Mouse (Mus musculus): Measurements from ENCODE around the gene Atg4a-ps. TPM values are rescaled to one million over a fixed set of nuclear protein-coding genes. Genes with fewer than 3 reads are reported as not detected.

Gene Atg4a-ps
- total and polyA plus RNA-seq, 2 experiments from 2014 or later: not detected

DNA sequence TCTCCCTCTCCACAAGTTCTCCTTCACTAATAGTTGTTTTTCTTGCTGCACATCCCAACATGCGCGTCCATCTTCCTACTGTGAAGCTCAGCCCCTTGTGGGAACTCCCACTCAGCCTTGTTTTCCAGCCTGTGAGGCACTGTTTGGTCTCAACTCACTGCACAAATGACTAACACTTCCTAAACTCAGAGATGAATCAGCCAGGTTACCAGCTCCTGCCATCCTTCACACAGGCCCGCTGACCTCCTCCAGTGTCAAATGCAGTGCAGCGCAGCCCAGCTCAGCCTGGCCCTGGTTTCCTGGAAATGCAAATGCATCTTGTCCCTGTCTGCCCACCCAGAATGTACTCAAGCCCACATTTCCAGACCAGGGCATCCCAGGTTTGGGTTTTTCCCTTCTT is 36.6 kb upstream of the Atg4a-ps start:
- no peak overlapping the region for H3K27ac ChIP-seq (ENCODE audit: low read depth, low read length)
- no peak for TF ChIP-seq CTCF (IDR thresholded peaks at IDR 0.05)

DNA sequence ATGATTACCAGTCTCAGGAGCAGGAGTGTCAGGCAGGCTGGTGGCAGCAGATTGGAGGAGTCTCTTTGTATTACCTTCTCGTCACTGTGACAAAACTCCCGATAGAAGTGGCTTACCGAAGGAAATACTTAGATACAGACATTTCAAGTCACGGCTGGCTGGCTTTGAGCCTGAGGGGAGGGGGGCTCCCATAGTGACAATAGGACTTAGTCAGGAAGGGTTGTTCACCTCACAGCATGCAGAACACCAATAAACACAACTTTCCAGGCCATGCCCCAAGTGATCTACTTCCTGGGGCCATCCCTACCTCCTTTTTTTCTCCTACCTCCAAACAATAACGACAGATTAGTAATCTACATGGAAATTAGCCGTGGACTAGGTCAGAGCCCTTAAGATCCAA is 32.9 kb upstream of the Atg4a-ps start:
- no peak overlapping the region for H3K4me2 ChIP-seq (ENCODE audit: low read depth, low read length, poor library complexity, severe bottlenecking)
- no peaks in the 10 kb centered on the region for H3K9me3 ChIP-seq (ENCODE audit: low read length)
- no peak for ATAC-seq (ENCODE audit: low FRiP score)
- no peak for TF ChIP-seq CTCF (IDR thresholded peaks at IDR 0.05)
- H3K4me3 ChIP-seq (ENCODE audit: low read depth, low read length): no peak overlapping the region
- H3K4me1 ChIP-seq (ENCODE audit: insufficient read depth, low read length): peaks cover 5% of the 10 kb centered on the region; the same call in 1 of the 2 replicates
- DNase-seq (ENCODE audit: low spot score): no peak
- no peak overlapping the region for H3K9ac ChIP-seq (replicated peaks; ENCODE audit: low read length, poor library complexity, severe bottlenecking)
- WGBS: 18% methylated on average over 6 of the region's 6 CpGs
- H3K27me3 ChIP-seq (ENCODE audit: insufficient read depth, low read length): no peaks in the 10 kb centered on the region
- H3K27ac ChIP-seq (ENCODE audit: low read depth, low read length): no peak overlapping the region
- no peaks in the 10 kb centered on the region for H3K36me3 ChIP-seq (ENCODE audit: insufficient read depth, low read length)

More for the DNA sequence above, 36.6 kb upstream of the Atg4a-ps start:
- Histone ChIP-seq H3K4me3 (ENCODE audit: low read depth, low read length) (no peak overlapping the region), H3K9ac (replicated peaks; ENCODE audit: low read length, poor library complexity, severe bottlenecking) (no peak overlapping the region), H3K9me3 (ENCODE audit: low read length) (no peaks in the 10 kb centered on the region), H3K27me3 (ENCODE audit: insufficient read depth, low read length) (no peaks in the 10 kb centered on the region), H3K4me2 (ENCODE audit: low read depth, low read length, poor library complexity, severe bottlenecking) (no peak overlapping the region), H3K36me3 (ENCODE audit: insufficient read depth, low read length) (no peaks in the 10 kb centered on the region), H3K4me1 (ENCODE audit: insufficient read depth, low read length) (peaks cover 8% of the 10 kb centered on the region; the same call in 1 of the 2 replicates)
- ATAC-seq (ENCODE audit: low FRiP score): no peak
- WGBS: 53% methylated on average over 4 of the region's 4 CpGs
- DNase-seq (ENCODE audit: low spot score): no peak

DNA sequence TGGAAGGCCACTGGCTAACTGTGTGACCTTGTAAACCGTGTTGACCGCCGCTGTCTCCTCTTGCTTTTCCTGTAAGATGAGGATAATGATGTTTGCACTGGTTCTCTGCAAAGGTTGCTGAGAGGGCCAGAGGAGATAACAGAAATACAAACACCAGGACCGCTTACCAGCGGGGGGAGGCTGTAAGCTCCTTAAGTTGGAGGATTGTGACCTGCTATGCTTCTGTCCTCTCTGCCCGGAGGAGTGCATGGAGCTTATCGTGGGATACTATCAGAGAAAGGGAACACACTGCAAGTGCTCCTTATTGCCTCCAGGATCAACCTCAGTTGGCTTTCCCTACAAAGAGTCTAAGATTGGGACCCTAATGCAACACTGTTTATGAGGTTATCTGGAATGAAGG is 26.8 kb upstream of the Atg4a-ps start:
- no peak overlapping the region for H3K9ac ChIP-seq (replicated peaks; ENCODE audit: low read length, poor library complexity, severe bottlenecking)
- no peak for ATAC-seq (ENCODE audit: low FRiP score)
- 24% methylated on average over 7 of the region's 7 CpGs for WGBS

DNA sequence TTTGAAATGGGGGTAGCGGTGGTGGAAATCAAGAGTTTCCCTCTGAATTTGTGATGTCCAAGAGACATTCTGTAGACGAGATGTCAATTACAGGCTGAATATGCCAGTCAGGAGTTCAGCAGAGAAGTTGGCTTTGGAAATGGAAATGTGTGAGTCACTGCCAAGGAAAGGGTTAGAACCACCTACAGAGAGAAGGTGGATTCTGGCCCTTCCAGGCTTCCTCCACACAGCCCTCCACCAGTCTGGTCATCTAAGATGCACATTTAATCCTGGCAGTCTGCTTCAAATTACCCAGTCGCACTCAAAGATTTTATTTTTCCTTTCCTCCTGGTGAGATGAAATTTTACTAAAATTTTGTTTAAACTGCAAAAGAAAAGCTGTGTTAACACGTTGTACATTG is 26.2 kb upstream of the Atg4a-ps start:
- H3K36me3 ChIP-seq (ENCODE audit: insufficient read depth, low read length): no peaks in the 10 kb centered on the region
- H3K27me3 ChIP-seq (ENCODE audit: insufficient read depth, low read length): no peaks in the 10 kb centered on the region
- WGBS: 67% methylated on average over 4 of the region's 4 CpGs
- no peak for DNase-seq (ENCODE audit: low spot score)
- H3K4me1 ChIP-seq (ENCODE audit: insufficient read depth, low read length): no peaks in the 10 kb centered on the region
- H3K4me3 ChIP-seq (ENCODE audit: low read depth, low read length): no peak overlapping the region
- H3K27ac ChIP-seq (ENCODE audit: low read depth, low read length): no peak overlapping the region
- H3K9ac ChIP-seq (replicated peaks; ENCODE audit: low read length, poor library complexity, severe bottlenecking): no peak overlapping the region
- no peak overlapping the region for H3K4me2 ChIP-seq (ENCODE audit: low read depth, low read length, poor library complexity, severe bottlenecking)
- ATAC-seq (ENCODE audit: low FRiP score): no peak
- no peak for TF ChIP-seq CTCF (IDR thresholded peaks at IDR 0.05)
- no peaks in the 10 kb centered on the region for H3K9me3 ChIP-seq (ENCODE audit: low read length)

More for the DNA sequence above, 26.8 kb upstream of the Atg4a-ps start:
- H3K4me2 ChIP-seq (ENCODE audit: low read depth, low read length, poor library complexity, severe bottlenecking): no peak overlapping the region
- no peaks in the 10 kb centered on the region for H3K9me3 ChIP-seq (ENCODE audit: low read length)
- H3K4me1 ChIP-seq (ENCODE audit: insufficient read depth, low read length): no peaks in the 10 kb centered on the region
- no peak for TF ChIP-seq CTCF (IDR thresholded peaks at IDR 0.05)
- DNase-seq (ENCODE audit: low spot score): no peak
- no peak overlapping the region for H3K27ac ChIP-seq (ENCODE audit: low read depth, low read length)
- no peak overlapping the region for H3K4me3 ChIP-seq (ENCODE audit: low read depth, low read length)
- H3K27me3 ChIP-seq (ENCODE audit: insufficient read depth, low read length): no peaks in the 10 kb centered on the region
- no peaks in the 10 kb centered on the region for H3K36me3 ChIP-seq (ENCODE audit: insufficient read depth, low read length)

DNA sequence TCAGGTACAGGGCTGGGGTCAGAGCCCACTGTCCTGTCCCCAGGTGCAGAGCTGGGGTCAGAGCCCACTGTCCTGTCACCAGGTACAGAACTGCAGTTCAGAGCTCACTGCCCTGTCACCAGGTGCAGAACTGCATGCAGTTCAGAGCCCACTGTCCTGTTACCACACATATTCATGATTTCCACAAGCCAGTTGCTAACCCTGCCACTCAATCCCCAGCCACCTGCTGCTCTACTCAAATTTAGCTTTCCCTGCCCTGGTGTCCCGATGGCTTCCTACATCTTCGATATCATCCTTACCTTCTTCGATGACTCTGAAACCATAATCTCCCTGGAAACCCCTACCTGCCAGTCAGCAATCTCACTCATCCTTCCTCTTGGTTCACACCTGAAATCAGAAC is 17.5 kb upstream of the Atg4a-ps start:
- 92% methylated on average over 3 of the region's 3 CpGs for WGBS
- no peaks in the 10 kb centered on the region for H3K27me3 ChIP-seq (ENCODE audit: insufficient read depth, low read length)
- no peak overlapping the region for H3K4me3 ChIP-seq (ENCODE audit: low read depth, low read length)
- H3K27ac ChIP-seq (ENCODE audit: low read depth, low read length): no peak overlapping the region
- no peaks in the 10 kb centered on the region for H3K9me3 ChIP-seq (ENCODE audit: low read length)
- no peak for TF ChIP-seq CTCF (IDR thresholded peaks at IDR 0.05)
- no peak for ATAC-seq (ENCODE audit: low FRiP score)
- no peaks in the 10 kb centered on the region for H3K36me3 ChIP-seq (ENCODE audit: insufficient read depth, low read length)
- H3K4me1 ChIP-seq (ENCODE audit: insufficient read depth, low read length): no peaks in the 10 kb centered on the region
- DNase-seq (ENCODE audit: low spot score): no peak
- H3K9ac ChIP-seq (replicated peaks; ENCODE audit: low read length, poor library complexity, severe bottlenecking): no peak overlapping the region
- H3K4me2 ChIP-seq (ENCODE audit: low read depth, low read length, poor library complexity, severe bottlenecking): no peak overlapping the region

DNA sequence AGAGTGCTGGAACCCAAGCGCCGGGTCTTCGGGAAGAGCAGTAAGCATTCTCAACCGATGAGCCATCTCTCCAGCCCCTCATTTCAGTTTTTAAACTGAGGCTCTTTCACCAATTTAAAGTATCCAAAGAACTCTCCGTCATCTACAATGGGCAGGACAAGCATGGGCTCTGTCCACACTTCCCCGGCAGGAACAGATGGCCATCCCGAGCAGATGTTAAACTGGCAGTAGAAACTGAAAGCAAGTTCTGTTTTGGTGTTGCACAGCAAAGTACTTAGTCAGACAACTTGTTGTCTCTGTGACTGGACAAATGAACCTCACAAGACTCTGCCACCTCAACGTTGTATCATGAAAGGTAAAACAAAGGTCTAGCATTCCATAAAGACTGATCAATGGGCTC is 15.8 kb upstream of the Atg4a-ps start:
- Histone ChIP-seq H3K4me3 (ENCODE audit: low read depth, low read length) (no peak overlapping the region), H3K9ac (replicated peaks; ENCODE audit: low read length, poor library complexity, severe bottlenecking) (no peak overlapping the region), H3K27me3 (ENCODE audit: insufficient read depth, low read length) (no peaks in the 10 kb centered on the region), H3K27ac (ENCODE audit: low read depth, low read length) (no peak overlapping the region), H3K9me3 (ENCODE audit: low read length) (no peaks in the 10 kb centered on the region), H3K36me3 (ENCODE audit: insufficient read depth, low read length) (no peaks in the 10 kb centered on the region), H3K4me1 (ENCODE audit: insufficient read depth, low read length) (no peaks in the 10 kb centered on the region), H3K4me2 (ENCODE audit: low read depth, low read length, poor library complexity, severe bottlenecking) (no peak overlapping the region)
- no peak for DNase-seq (ENCODE audit: low spot score)
- no peak for ATAC-seq (ENCODE audit: low FRiP score)
- no peak for TF ChIP-seq CTCF (IDR thresholded peaks at IDR 0.05)
- 90% methylated on average over 8 of the region's 8 CpGs for WGBS
